Mouse (Mus musculus) liver, embryonic 12.5 days (tissue): ENCODE results near the gene Atp2c2. TPM values are rescaled to one million over a fixed set of nuclear protein-coding genes. Genes with fewer than 3 reads are reported as not detected.

Experiments used
- ATAC-seq: fragments of 200-750 bp; cut with Nextera tagmentation; 2 replicates; pipeline ENCODE4 v1.8.0; 2017; ENCODE audit warnings: moderate number of reproducible peaks, mild to moderate bottlenecking, moderate library complexity
- H3K27ac ChIP-seq: fragments of 300-500 bp; sonication (generic); 2 replicates; pipeline ENCODE4 v1.5.1; 2016; ENCODE audit warnings: mild to moderate bottlenecking
- H3K27me3 ChIP-seq: fragments of 300-500 bp; sonication (generic); replicated peaks from 2 replicates; pipeline ENCODE4 v1.6.1; 2016; ENCODE audit warnings: mild to moderate bottlenecking, moderate library complexity
- H3K36me3 ChIP-seq: fragments of 300-500 bp; sonication (generic); 2 replicates; pipeline ENCODE4 v1.6.1; 2016; ENCODE audit warnings: mild to moderate bottlenecking, moderate library complexity
- H3K4me1 ChIP-seq: fragments of 300-500 bp; sonication (generic); 2 replicates; pipeline ENCODE4 v1.6.1; 2016
- H3K4me2 ChIP-seq: fragments of 300-500 bp; sonication (generic); 2 replicates; pipeline ENCODE4 v1.6.1; 2016; ENCODE audit warnings: mild to moderate bottlenecking, moderate library complexity
- H3K4me3 ChIP-seq: fragments of 300-500 bp; sonication (generic); 2 replicates; pipeline ENCODE4 v1.5.1; 2016; ENCODE audit warnings: mild to moderate bottlenecking, moderate library complexity
- H3K9ac ChIP-seq: fragments of 300-500 bp; sonication (generic); 2 replicates; pipeline ENCODE4 v1.6.1; 2016; ENCODE audit warnings: mild to moderate bottlenecking, moderate library complexity
- H3K9me3 ChIP-seq: fragments of 300-500 bp; sonication (generic); replicated peaks from 2 replicates; pipeline ENCODE4 v1.6.1; 2016; ENCODE audit warnings: mild to moderate bottlenecking, moderate library complexity
- WGBS: fragments of 180-500 bp; shearing (Covaris S2); methylation state at CpG from one replicate; pipeline ENCODE4 v1.1.7; 2016; ENCODE audit not compliant: insufficient replicate concordance; 5-methylcytosine and 5-hydroxymethylcytosine counted together
- polyA plus RNA-seq: library from polyadenylated mRNA; unstranded; fragments of >200 nt; fragmentation: Nextera tagmentation; extraction: Ambion mirVana; gene quantifications from 2 replicates; pipeline ENCODE4 v1.2.1, GENCODE M21; 2016

Atp2c2 gene
- polyA plus RNA-seq, 1 experiment from 2014 or later, result 0.14 TPM

GRCm38 (mm10) chr8:119755238-119756146, 55.7 kb downstream of the Atp2c2 start:
- peaks cover 19% of the 10 kb centered on the region for H3K4me1 ChIP-seq
- H3K36me3 ChIP-seq, result no peaks in the 10 kb centered on the region
- H3K9ac ChIP-seq, result peak overlapping the region; percentile 12
- H3K4me2 ChIP-seq, result peak overlapping the region; percentile 69
- peaks cover 24% of the 10 kb centered on the region; the same call in 1 of the 2 replicates for H3K27me3 ChIP-seq
- WGBS, result 17% methylated on average over 28 of the region's 28 CpGs
- H3K4me3 ChIP-seq, result peak overlapping the region; percentile 49
- peak; percentile 42 for ATAC-seq
- H3K27ac ChIP-seq, result no peak overlapping the region
- no peaks in the 10 kb centered on the region for H3K9me3 ChIP-seq

GRCm38 (mm10) chr8:119756147-119756461, 56.3 kb downstream of the Atp2c2 start:
- Histone ChIP-seq H3K27ac (no peak overlapping the region), H3K27me3 (peaks cover 24% of the 10 kb centered on the region; the same call in 1 of the 2 replicates), H3K4me1 (peaks cover 19% of the 10 kb centered on the region), H3K36me3 (peaks cover 4% of the 10 kb centered on the region; the same call in 1 of the 2 replicates), H3K9ac (peak overlapping the region; percentile 12; the same call in 1 of the 2 replicates), H3K4me2 (peak overlapping the region; percentile 69), H3K4me3 (no peak overlapping the region), H3K9me3 (no peaks in the 10 kb centered on the region)
- 42% methylated on average over 2 of the region's 2 CpGs for WGBS
- ATAC-seq, result 0 out of 2 replicates have a peak, but pooled peaks have one; percentile 6

GRCm38 (mm10) chr8:119756538-119756937, 56.7 kb downstream of the Atp2c2 start:
- H3K4me1 ChIP-seq, result peaks cover 19% of the 10 kb centered on the region
- no peak overlapping the region for H3K9ac ChIP-seq
- H3K4me3 ChIP-seq, result no peak overlapping the region
- WGBS, result 43% methylated on average over 5 of the region's 5 CpGs
- no peak for ATAC-seq
- H3K4me2 ChIP-seq, result no peak overlapping the region
- H3K36me3 ChIP-seq, result peaks cover 9% of the 10 kb centered on the region
- no peaks in the 10 kb centered on the region for H3K9me3 ChIP-seq
- no peak overlapping the region for H3K27ac ChIP-seq
- peaks cover 24% of the 10 kb centered on the region; the same call in 1 of the 2 replicates for H3K27me3 ChIP-seq

- Histone ChIP-seq H3K4me1 (peaks cover 47% of the 10 kb centered on the region), H3K9me3 (no peaks in the 10 kb centered on the region), H3K36me3 (peaks cover 20% of the 10 kb centered on the region), H3K4me3 (no peak overlapping the region), H3K9ac (no peak overlapping the region), H3K27me3 (no peaks in the 10 kb centered on the region), H3K4me2 (no peak overlapping the region), H3K27ac (no peak overlapping the region)
- 70% methylated on average over 11 of the region's 11 CpGs for WGBS
- no peak for ATAC-seq
Measured at GRCm38 (mm10) chr8:119761692-119762091, 61.9 kb downstream of the Atp2c2 start.

- Histone ChIP-seq H3K9me3 (no peaks in the 10 kb centered on the region), H3K4me2 (peak overlapping the region; percentile 27), H3K36me3 (peaks cover 25% of the 10 kb centered on the region), H3K4me3 (no peak overlapping the region), H3K27me3 (no peaks in the 10 kb centered on the region), H3K9ac (no peak overlapping the region), H3K4me1 (peaks cover 43% of the 10 kb centered on the region), H3K27ac (no peak overlapping the region)
- ATAC-seq, result peak; percentile 38; the same call in 1 of the 2 replicates
- WGBS, result 51% methylated on average over 21 of the region's 21 CpGs
Measured at GRCm38 (mm10) chr8:119762226-119763220, 62.7 kb downstream of the Atp2c2 start.

GRCm38 (mm10) chr8:119765311-119765710, 65.5 kb downstream of the Atp2c2 start:
- Histone ChIP-seq H3K27ac (no peak overlapping the region), H3K36me3 (peaks cover 31% of the 10 kb centered on the region)

GRCm38 (mm10) chr8:119765761-119766444, 66.1 kb downstream of the Atp2c2 start:
- Histone ChIP-seq H3K9ac (peak overlapping the region; percentile 8; the same call in 1 of the 2 replicates), H3K27me3 (no peaks in the 10 kb centered on the region), H3K4me2 (peak overlapping the region; percentile 53), H3K4me1 (peaks cover 43% of the 10 kb centered on the region), H3K9me3 (no peaks in the 10 kb centered on the region), H3K27ac (no peak overlapping the region), H3K4me3 (no peak overlapping the region), H3K36me3 (peaks cover 29% of the 10 kb centered on the region)
- ATAC-seq, result peak; percentile 72
- 50% methylated on average over 22 of the region's 22 CpGs for WGBS

More at GRCm38 (mm10) chr8:119765311-119765710, 65.5 kb downstream of the Atp2c2 start:
- Histone ChIP-seq H3K9ac (0 out of 2 replicates have a peak overlapping the region, but pooled peaks have one; percentile 8), H3K9me3 (no peaks in the 10 kb centered on the region), H3K4me3 (no peak overlapping the region), H3K4me1 (peaks cover 43% of the 10 kb centered on the region), H3K4me2 (peak overlapping the region; percentile 53), H3K27me3 (no peaks in the 10 kb centered on the region)
- 0 out of 2 replicates have a peak, but pooled peaks have one; percentile 3 for ATAC-seq
- WGBS, result 75% methylated on average over 10 of the region's 10 CpGs

GRCm38 (mm10) chr8:119776668-119777245, 76.9 kb downstream of the Atp2c2 start:
- no peak overlapping the region for H3K4me3 ChIP-seq
- no peak for ATAC-seq
- H3K36me3 ChIP-seq, result no peaks in the 10 kb centered on the region
- 71% methylated on average over 7 of the region's 7 CpGs for WGBS
- peak overlapping the region; percentile 94; the same call in 1 of the 2 replicates for H3K4me2 ChIP-seq
- no peak overlapping the region for H3K27ac ChIP-seq
- no peaks in the 10 kb centered on the region for H3K9me3 ChIP-seq
- H3K4me1 ChIP-seq, result peaks cover 25% of the 10 kb centered on the region
- no peak overlapping the region for H3K9ac ChIP-seq
- H3K27me3 ChIP-seq, result no peaks in the 10 kb centered on the region; the same call in 1 of the 2 replicates

- no peaks in the 10 kb centered on the region for H3K36me3 ChIP-seq
- peak overlapping the region; percentile 81 for H3K9ac ChIP-seq
- H3K27ac ChIP-seq, result peak overlapping the region; percentile 71
- peak overlapping the region; percentile 70 for H3K4me3 ChIP-seq
- WGBS, result 25% methylated on average over 7 of the region's 7 CpGs
- no peaks in the 10 kb centered on the region for H3K9me3 ChIP-seq
- peaks cover 25% of the 10 kb centered on the region for H3K4me1 ChIP-seq
- H3K4me2 ChIP-seq, result peak overlapping the region; percentile 94
- no peaks in the 10 kb centered on the region; the same call in 1 of the 2 replicates for H3K27me3 ChIP-seq
- peak; percentile 20 for ATAC-seq
Measured at GRCm38 (mm10) chr8:119777765-119778164, 78.0 kb downstream of the Atp2c2 start.

- H3K4me3 ChIP-seq, result peak within 1 kb of the TSS; percentile 70
- no peaks in the 10 kb centered on the region; the same call in 1 of the 2 replicates for H3K27me3 ChIP-seq
- H3K9me3 ChIP-seq, result no peaks in the 10 kb centered on the region
- H3K36me3 ChIP-seq, result no peaks in the 10 kb centered on the region
- H3K4me1 ChIP-seq, result peaks cover 25% of the 10 kb centered on the region
- under 1% methylated on average over 18 of the region's 18 CpGs for WGBS
- peak within 1 kb of the TSS; percentile 71 for H3K27ac ChIP-seq
- peak within 1 kb of the TSS; percentile 81 for H3K9ac ChIP-seq
- peak; percentile 98 for ATAC-seq
- H3K4me2 ChIP-seq, result peak within 1 kb of the TSS; percentile 94
Measured at GRCm38 (mm10) chr8:119778263-119778662, 78.5 kb downstream of the Atp2c2 start, which contains the start of gene Tldc1. Gene Tldc1 (minus strand): TSS chr8:119778416.
